Mouse (Mus musculus): Measurements from ENCODE around the gene Slc25a31. TPM values are rescaled to one million over a fixed set of nuclear protein-coding genes. Genes with fewer than 3 reads are reported as not detected.

Gene Slc25a31
- polyA plus RNA-seq, 1 experiment from 2014 or later, result not detected

- no peak for DNase-seq (ENCODE audit: low spot score)
- no peak overlapping the region for H3K4me3 ChIP-seq (ENCODE audit: low read depth, low read length)
- no peak overlapping the region for H3K27ac ChIP-seq (replicated peaks)
- no peaks in the 10 kb centered on the region for H3K9me3 ChIP-seq (ENCODE audit: control insufficient read depth, low read length)
- H3K27me3 ChIP-seq (ENCODE audit: control insufficient read depth, insufficient read depth, low read length), result no peaks in the 10 kb centered on the region
- H3K9ac ChIP-seq (ENCODE audit: low read length), result no peak overlapping the region
- 86% methylated on average over 2 of the region's 2 CpGs for WGBS
- no peaks in the 10 kb centered on the region for H3K36me3 ChIP-seq (ENCODE audit: control insufficient read depth, insufficient read depth, low read length)
- TF ChIP-seq CTCF (IDR thresholded peaks at IDR 0.05; ENCODE audit: low read depth) (no peak), EP300 (optimal IDR thresholded peaks at IDR 0.05) (no peak)
- no peaks in the 10 kb centered on the region for H3K4me1 ChIP-seq (replicated peaks; ENCODE audit: control insufficient read depth, insufficient read depth)
- ATAC-seq (ENCODE audit: low FRiP score, low TSS enrichment), result no peak
- H3K4me2 ChIP-seq (replicated peaks; ENCODE audit: low read depth), result no peak overlapping the region
These were observed 13.5 kb upstream of the Slc25a31 start for GRCm38 (mm10) chr3:40695162-40695561.

- Histone ChIP-seq H3K9me3 (ENCODE audit: control insufficient read depth, low read length) (no peaks in the 10 kb centered on the region), H3K36me3 (ENCODE audit: control insufficient read depth, insufficient read depth, low read length) (no peaks in the 10 kb centered on the region), H3K4me1 (replicated peaks; ENCODE audit: control insufficient read depth, insufficient read depth) (no peaks in the 10 kb centered on the region), H3K9ac (ENCODE audit: low read length) (no peak overlapping the region), H3K27me3 (ENCODE audit: control insufficient read depth, insufficient read depth, low read length) (no peaks in the 10 kb centered on the region), H3K4me2 (replicated peaks; ENCODE audit: low read depth) (no peak overlapping the region), H3K27ac (replicated peaks) (no peak overlapping the region), H3K4me3 (ENCODE audit: low read depth, low read length) (no peak overlapping the region)
- no peak for ATAC-seq (ENCODE audit: low FRiP score, low TSS enrichment)
- WGBS, result 63% methylated on average over 3 of the region's 3 CpGs
- no peak for DNase-seq (ENCODE audit: low spot score)
- no peak for TF ChIP-seq EP300 (optimal IDR thresholded peaks at IDR 0.05)
- no peak for TF ChIP-seq CTCF (IDR thresholded peaks at IDR 0.05; ENCODE audit: low read depth)
These were observed 9.8 kb upstream of the Slc25a31 start for GRCm38 (mm10) chr3:40698834-40699233.

GRCm38 (mm10) chr3:40704816-40705430 lies 3.7 kb upstream of the Slc25a31 start:
- WGBS, result 65% methylated on average over 5 of the region's 5 CpGs
- H3K9me3 ChIP-seq (ENCODE audit: control insufficient read depth, low read length), result no peaks in the 10 kb centered on the region
- no peaks in the 10 kb centered on the region for H3K4me1 ChIP-seq (replicated peaks; ENCODE audit: control insufficient read depth, insufficient read depth)
- no peak for TF ChIP-seq CTCF (IDR thresholded peaks at IDR 0.05; ENCODE audit: low read depth)
- no peak for TF ChIP-seq EP300 (optimal IDR thresholded peaks at IDR 0.05)
- DNase-seq (ENCODE audit: low spot score) (no peak), ATAC-seq (ENCODE audit: low FRiP score, low TSS enrichment) (no peak)
- H3K4me2 ChIP-seq (replicated peaks; ENCODE audit: low read depth), result no peak overlapping the region
- no peaks in the 10 kb centered on the region for H3K36me3 ChIP-seq (ENCODE audit: control insufficient read depth, insufficient read depth, low read length)
- H3K27me3 ChIP-seq (ENCODE audit: control insufficient read depth, insufficient read depth, low read length), result no peaks in the 10 kb centered on the region
- H3K4me3 ChIP-seq (ENCODE audit: low read depth, low read length), result no peak overlapping the region
- no peak overlapping the region for H3K9ac ChIP-seq (ENCODE audit: low read length)
- H3K27ac ChIP-seq (replicated peaks), result no peak overlapping the region

- H3K27me3 ChIP-seq (ENCODE audit: control insufficient read depth, insufficient read depth, low read length), result no peaks in the 10 kb centered on the region
- no peak overlapping the region for H3K27ac ChIP-seq (replicated peaks)
- no peak for ATAC-seq (ENCODE audit: low FRiP score, low TSS enrichment)
- H3K4me3 ChIP-seq (ENCODE audit: low read depth, low read length), result no peak overlapping the region
- WGBS, result 21% methylated on average over 1 of the region's 1 CpGs
- no peaks in the 10 kb centered on the region for H3K9me3 ChIP-seq (ENCODE audit: control insufficient read depth, low read length)
- H3K9ac ChIP-seq (ENCODE audit: low read length), result no peak overlapping the region
- no peaks in the 10 kb centered on the region for H3K4me1 ChIP-seq (replicated peaks; ENCODE audit: control insufficient read depth, insufficient read depth)
- no peaks in the 10 kb centered on the region for H3K36me3 ChIP-seq (ENCODE audit: control insufficient read depth, insufficient read depth, low read length)
- no peak overlapping the region for H3K4me2 ChIP-seq (replicated peaks; ENCODE audit: low read depth)
- TF ChIP-seq EP300 (optimal IDR thresholded peaks at IDR 0.05), result no peak
- TF ChIP-seq CTCF (IDR thresholded peaks at IDR 0.05; ENCODE audit: low read depth), result no peak
- DNase-seq (ENCODE audit: low spot score), result no peak
These were observed 7.4 kb downstream of the Slc25a31 start for GRCm38 (mm10) chr3:40716056-40716455.

GRCm38 (mm10) chr3:40719022-40719421 lies 10.4 kb downstream of the Slc25a31 start:
- Histone ChIP-seq H3K36me3 (ENCODE audit: control insufficient read depth, insufficient read depth, low read length) (no peaks in the 10 kb centered on the region), H3K4me2 (replicated peaks; ENCODE audit: low read depth) (no peak overlapping the region), H3K4me3 (ENCODE audit: low read depth, low read length) (no peak overlapping the region), H3K9ac (ENCODE audit: low read length) (no peak overlapping the region), H3K27me3 (ENCODE audit: control insufficient read depth, insufficient read depth, low read length) (no peaks in the 10 kb centered on the region), H3K9me3 (ENCODE audit: control insufficient read depth, low read length) (no peaks in the 10 kb centered on the region), H3K27ac (replicated peaks) (no peak overlapping the region), H3K4me1 (replicated peaks; ENCODE audit: control insufficient read depth, insufficient read depth) (no peaks in the 10 kb centered on the region)
- DNase-seq (ENCODE audit: low spot score) (no peak), ATAC-seq (ENCODE audit: low FRiP score, low TSS enrichment) (no peak)
- 62% methylated on average over 3 of the region's 3 CpGs for WGBS
- TF ChIP-seq EP300 (optimal IDR thresholded peaks at IDR 0.05) (no peak), CTCF (IDR thresholded peaks at IDR 0.05; ENCODE audit: low read depth) (no peak)

GRCm38 (mm10) chr3:40738381-40738912 lies 29.8 kb downstream of the Slc25a31 start:
- H3K4me2 ChIP-seq (replicated peaks; ENCODE audit: low read depth), result no peak overlapping the region
- TF ChIP-seq CTCF (IDR thresholded peaks at IDR 0.05; ENCODE audit: low read depth) (no peak), EP300 (optimal IDR thresholded peaks at IDR 0.05) (no peak)
- no peaks in the 10 kb centered on the region for H3K36me3 ChIP-seq (ENCODE audit: control insufficient read depth, insufficient read depth, low read length)
- H3K4me1 ChIP-seq (replicated peaks; ENCODE audit: control insufficient read depth, insufficient read depth), result no peaks in the 10 kb centered on the region
- H3K9me3 ChIP-seq (ENCODE audit: control insufficient read depth, low read length), result no peaks in the 10 kb centered on the region
- H3K27ac ChIP-seq (replicated peaks), result no peak overlapping the region
- H3K9ac ChIP-seq (ENCODE audit: low read length), result no peak overlapping the region
- no peak overlapping the region for H3K4me3 ChIP-seq (ENCODE audit: low read depth, low read length)
- DNase-seq (ENCODE audit: low spot score) (no peak), ATAC-seq (ENCODE audit: low FRiP score, low TSS enrichment) (no peak)
- H3K27me3 ChIP-seq (ENCODE audit: control insufficient read depth, insufficient read depth, low read length), result no peaks in the 10 kb centered on the region
- 77% methylated on average over 6 of the region's 6 CpGs for WGBS
